Mouse (Mus musculus) liver, embryonic 18 days (tissue): ENCODE results near the gene Ifi202b. TPM values are rescaled to one million over a fixed set of nuclear protein-coding genes. Genes with fewer than 3 reads are reported as not detected.

Experiments
- polyA plus RNA-seq: library from polyadenylated mRNA; depleted of rRNA; stranded (reverse); fragments of >200 nt; gene quantifications from 2 replicates; pipeline ENCODE4 v1.2.3, GENCODE M21; 2012; rRNA removed

Gene Ifi202b
- polyA plus RNA-seq, result not detected in 2 replicates

DNA sequence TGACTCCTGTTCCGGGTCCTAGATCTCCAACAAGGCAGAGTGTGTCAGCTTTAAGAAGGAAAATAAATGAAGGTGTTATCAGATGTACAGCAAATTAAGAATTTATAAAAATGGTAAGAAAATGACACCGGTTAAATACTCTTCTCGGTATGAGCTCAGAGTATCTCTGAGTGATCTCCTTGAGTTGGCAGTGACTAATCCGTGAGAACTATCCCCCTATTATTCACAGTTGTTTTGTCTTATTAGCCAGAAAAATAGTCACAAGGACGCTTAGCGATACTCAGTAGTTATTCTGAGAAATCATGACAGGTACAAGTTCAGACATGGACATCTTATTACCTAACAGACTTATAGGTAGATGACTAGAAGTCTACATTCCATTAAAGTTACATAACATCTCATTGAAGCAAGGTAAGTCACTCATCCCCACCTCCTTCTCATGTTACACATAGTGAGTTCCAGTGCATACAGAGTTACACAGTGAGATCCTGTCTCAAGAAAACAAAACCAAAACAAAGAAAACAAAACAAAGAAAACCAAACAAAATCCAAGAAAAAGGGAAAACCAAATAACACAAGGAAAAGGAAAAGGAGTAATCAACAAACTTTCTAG is at the start of gene Ifi202b:
TSS of gene Ifi202b (minus strand) at position 51 of the 612 bp plus-strand sequence.

GRCm38 (mm10) chr1:174031698-174032097 is 49.2 kb upstream of the Ifi202b start, which contains the start of gene Ifi205:
TSS of gene Ifi205 (minus strand) at chr1:174031810.

GRCm38 (mm10) chr1:173941924-173942779 is 40.4 kb downstream of the Ifi202b start, which contains the start of the genes Mndal and Ifi203:
TSS of gene Mndal (minus strand) at chr1:173942491.
TSS of gene Ifi203 (minus strand) at chr1:173942672.

Other genes starting within 250 kb of the Ifi202b start
- gene Ifi207, start 241.0 kb downstream of the Ifi202b start, polyA plus RNA-seq, result 7.2 and 7.6 TPM in 2 replicates
- gene Ifi204, start 215.8 kb downstream of the Ifi202b start, polyA plus RNA-seq, result 12.9 and 14.1 TPM in 2 replicates
- gene Ifi211, start 69.7 kb downstream of the Ifi202b start, polyA plus RNA-seq, result 6.9 and 7.9 TPM in 2 replicates
- 11.5 and 13.0 TPM in 2 replicates for gene Mndal, start 40.3 kb downstream of the Ifi202b start, polyA plus RNA-seq
- 6.8 and 8.2 TPM in 2 replicates for gene Ifi203, start 40.1 kb downstream of the Ifi202b start, polyA plus RNA-seq
- gene Ifi205, start 49.1 kb upstream of the Ifi202b start, polyA plus RNA-seq, result 1.5 and 2.3 TPM in 2 replicates
- gene Olfr433, start 58.0 kb upstream of the Ifi202b start, polyA plus RNA-seq, result 0.18 and 0.19 TPM in 2 replicates
- gene Olfr432, start 66.5 kb upstream of the Ifi202b start, polyA plus RNA-seq, result 0.01 TPM in 2 replicates
- not detected in 2 replicates for gene Olfr430, start 83.9 kb upstream of the Ifi202b start, polyA plus RNA-seq
- gene Olfr429, start 101.6 kb upstream of the Ifi202b start, polyA plus RNA-seq, result not detected in 2 replicates
- not detected in 2 replicates for gene Olfr427, start 114.1 kb upstream of the Ifi202b start, polyA plus RNA-seq
- 0.02 TPM in 1 of 2 replicates, not detected in the other for gene Olfr231, start 138.4 kb upstream of the Ifi202b start, polyA plus RNA-seq
- gene Olfr424, start 148.8 kb upstream of the Ifi202b start, polyA plus RNA-seq, result not detected in 2 replicates
- gene Olfr420, start 172.9 kb upstream of the Ifi202b start, polyA plus RNA-seq, result not detected in 2 replicates
- 14.8 and 15.7 TPM in 2 replicates for gene Spta1, start 190.0 kb upstream of the Ifi202b start, polyA plus RNA-seq